Comparison of ENCODE assay signal across 8 mouse cellular contexts in genomic region chr11:103773387-103774227, GRCm38 (mm10). TPM values are rescaled to one million over a fixed set of nuclear protein-coding genes. Genes with fewer than 3 reads are reported as not detected.
DNase-seq lines count a peak whose midpoint lies in the region; ATAC-seq and TF ChIP-seq lines count a peak whose summit lies in the region.

TSS of gene Wnt3 (plus strand) at chr11:103774150.

- H3K4me2 ChIP-seq in hindbrain, embryonic 11.5 days (replicated peaks; ENCODE audit: low read depth, low read length) = peak within 1 kb of the TSS; percentile 83
- H3K4me2 ChIP-seq in midbrain, embryonic 12.5 days (replicated peaks) = peak within 1 kb of the TSS; percentile 83

- intact Hi-C loops in left cerebral cortex, adult 2 months (cut with DNase I) = no loop called here
- intact Hi-C loops in left cerebral cortex, postnatal 25 days (cut with DNase I) = no loop called here

- peaks cover 17% of the 10 kb centered on the region for H3K4me1 ChIP-seq in hindbrain, embryonic 11.5 days (replicated peaks; ENCODE audit: control insufficient read depth, insufficient read depth, low read length)
- peaks cover 58% of the 10 kb centered on the region for H3K4me1 ChIP-seq in midbrain, embryonic 12.5 days

- WGBS in hindbrain, embryonic 11.5 days = under 1% methylated on average over 60 of the region's 60 CpGs
- under 1% methylated on average over 60 of the region's 60 CpGs for WGBS in midbrain, embryonic 12.5 days

- H3K27ac ChIP-seq in left cerebral cortex, adult 2 months = no peak within 1 kb of the TSS
- 0 out of 2 replicates have a peak within 1 kb of the TSS, but pooled peaks have one; percentile 54 for H3K27ac ChIP-seq in hindbrain, embryonic 11.5 days (ENCODE audit: low read depth, low read length)
- H3K27ac ChIP-seq in midbrain, embryonic 12.5 days (replicated peaks) = peak within 1 kb of the TSS; percentile 65

- H3K9ac ChIP-seq in hindbrain, embryonic 11.5 days (ENCODE audit: low read depth, low read length) = peak within 1 kb of the TSS; percentile 56
- H3K9ac ChIP-seq in midbrain, embryonic 12.5 days (replicated peaks) = peak within 1 kb of the TSS; percentile 67

- H3K9me3 ChIP-seq in hindbrain, embryonic 11.5 days (ENCODE audit: control insufficient read depth, low read length) = no peaks in the 10 kb centered on the region
- H3K9me3 ChIP-seq in midbrain, embryonic 12.5 days = no peaks in the 10 kb centered on the region

- no peak for DNase-seq in left cerebral cortex, adult 2 months (ENCODE audit: extremely low spot score in 1 of 2, low spot score in 2 of 2)
- DNase-seq in left cerebral cortex, postnatal 25 days (ENCODE audit: low spot score in 2 of 2) = no peak
- DNase-seq in cerebellum, adult 9-10 months = peak; percentile 34
- DNase-seq in hindbrain, embryonic 11.5 days (ENCODE audit: low spot score) = peak; percentile 71
- no peak for DNase-seq in gastrocnemius, adult 18-20 months (ENCODE audit: low spot score)
- no peak for DNase-seq in urinary bladder, postnatal 14 days (ENCODE audit: low spot score)

- peaks cover 71% of the 10 kb centered on the region for H3K27me3 ChIP-seq in hindbrain, embryonic 11.5 days (ENCODE audit: control insufficient read depth, insufficient read depth, low read length)
- peaks cover 92% of the 10 kb centered on the region for H3K27me3 ChIP-seq in midbrain, embryonic 12.5 days

- peak; percentile 82 for ATAC-seq in hindbrain, embryonic 11.5 days (ENCODE audit: low FRiP score)
- ATAC-seq in midbrain, embryonic 12.5 days (ENCODE audit: low FRiP score, low read depth) = peak; percentile 82
- no peak for ATAC-seq in frontal cortex, adult (ENCODE audit: low TSS enrichment)

- TF ChIP-seq CTCF in left cerebral cortex, adult 2 months (IDR thresholded peaks at IDR 0.05) = no peak

- H3K36me3 ChIP-seq in hindbrain, embryonic 11.5 days (ENCODE audit: control insufficient read depth, insufficient read depth, low read length) = no peaks in the 10 kb centered on the region
- H3K36me3 ChIP-seq in midbrain, embryonic 12.5 days = no peaks in the 10 kb centered on the region

- H3K4me3 ChIP-seq in left cerebral cortex, adult 2 months = peak within 1 kb of the TSS; percentile 18
- H3K4me3 ChIP-seq in hindbrain, embryonic 11.5 days (ENCODE audit: low read depth, low read length) = peak within 1 kb of the TSS; percentile 48
- peak within 1 kb of the TSS; percentile 54 for H3K4me3 ChIP-seq in midbrain, embryonic 12.5 days

RNA-seq across cellular contexts. Expression of gene Wnt3, which starts in this region (rescaled TPM):
- 1 to 10 TPM; 1.2 TPM for total RNA-seq in left cerebral cortex, adult 2 months (2021)
- total RNA-seq in left cerebral cortex, postnatal 25 days (2021) = 1 to 10 TPM in 1 of 2 experiments, under 1 TPM in 1; 0.92 to 1.4 TPM
- 9.8 and 10.8 TPM in 2 replicates for polyA plus RNA-seq in hindbrain, embryonic 11.5 days (2014; fragmentation: Nextera tagmentation; extraction: Ambion mirVana)
- polyA plus RNA-seq in midbrain, embryonic 12.5 days (2016; fragmentation: Nextera tagmentation; extraction: Ambion mirVana) = 16.4 and 21.3 TPM in 2 replicates
- total RNA-seq in gastrocnemius, adult 18-20 months (2021) = not detected

Comparison
In these comparisons a context has a peak if more than half of its experiments do, and no peak if none do; other contexts are left out.
1. DNase-seq: peak in cerebellum, adult 9-10 months (single experiment) and hindbrain, embryonic 11.5 days (single experiment); none in left cerebral cortex, adult 2 months (0 of 2), left cerebral cortex, postnatal 25 days (0 of 2), gastrocnemius, adult 18-20 months (single experiment) and urinary bladder, postnatal 14 days (single experiment).
2. Peak in every context shown above with its lines, with median percentiles within 50 percentile points of each other: H3K4me3 ChIP-seq.